Mouse (Mus musculus) thymus, adult 2 months (tissue): ENCODE measurements around the gene Prdm11.

ENCODE experiments used
- CTCF ChIP-seq: fragments of 200-500 bp; IDR thresholded peaks from 2 replicates; pipeline ENCODE4 v1.5.1; 2012; ENCODE audit warnings: mild to moderate bottlenecking, control low read depth, low read length, moderate library complexity, borderline replicate concordance; ENCODE audit not compliant: control insufficient read depth, poor library complexity, insufficient read depth; ENCODE audit errors: extremely low read depth
- POLR2A ChIP-seq: fragments of 200-500 bp; IDR thresholded peaks from 2 replicates; pipeline ENCODE4 v1.6.1; 2012; ENCODE audit warnings: mild to moderate bottlenecking, low read length, control low read depth, moderate library complexity; ENCODE audit not compliant: control insufficient read depth, poor library complexity, insufficient read depth; ENCODE audit errors: extremely low read depth

DNA sequence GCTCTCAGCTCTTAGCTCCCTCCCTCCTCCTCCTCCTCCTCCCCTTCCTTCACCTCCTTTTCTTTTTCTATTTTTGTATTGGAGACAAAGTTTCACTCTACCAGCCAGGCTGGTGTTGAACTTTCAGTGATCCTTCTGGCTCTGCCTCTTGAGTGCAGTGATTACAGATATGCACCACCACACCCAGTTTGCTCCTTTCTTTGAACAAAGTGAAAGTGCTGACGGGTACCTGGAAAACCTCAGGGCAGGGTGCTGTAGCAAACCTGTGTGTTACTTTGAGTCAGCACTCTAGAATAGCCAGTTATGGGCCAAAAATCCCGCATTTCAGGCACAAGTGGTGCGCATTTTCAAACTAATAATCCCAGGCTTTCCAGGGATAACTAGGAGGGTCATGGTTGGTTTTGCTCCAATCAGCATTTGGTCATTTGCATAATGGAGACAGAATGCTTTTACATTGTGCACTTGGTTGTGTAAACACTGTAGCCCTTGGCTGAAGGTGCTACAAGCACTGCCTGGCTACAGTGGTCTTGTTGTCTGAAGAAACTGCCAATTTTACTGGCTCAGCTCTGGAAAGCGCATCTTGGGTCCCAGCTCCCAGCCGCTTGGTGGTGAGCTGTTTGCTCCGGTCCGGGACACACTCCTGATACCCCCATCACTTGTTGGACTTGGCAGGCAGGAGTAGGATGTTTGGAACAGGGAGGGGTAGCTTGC lies 43.6 kb upstream of the Prdm11 start:
- TF ChIP-seq CTCF (no peak), POLR2A (no peak)
